In the genomic region with DNA sequence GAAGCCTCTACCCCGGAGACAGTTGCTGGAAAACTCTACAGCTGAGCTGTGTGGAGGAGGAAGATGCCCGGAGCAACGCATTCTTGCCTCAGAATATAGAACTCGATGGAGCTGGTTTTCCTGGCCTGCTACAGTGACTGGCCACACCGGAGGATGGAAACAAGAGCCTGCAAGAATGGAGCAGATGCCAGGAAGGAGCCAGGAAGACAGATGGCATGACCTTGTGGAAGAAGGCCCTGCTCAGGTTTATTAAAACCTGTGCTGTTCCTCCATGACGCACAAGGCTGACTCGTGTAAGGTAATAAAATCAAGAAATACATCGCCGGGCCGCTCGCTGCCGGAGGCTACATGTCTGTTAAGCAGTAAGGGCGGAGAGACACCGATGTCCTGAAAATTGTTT, we compare ENCODE assay signal across 30 mouse cellular contexts. TPM values are rescaled to one million over a fixed set of nuclear protein-coding genes. Genes with fewer than 3 reads are reported as not detected.
DNase-seq lines count a peak whose midpoint lies in the region; ATAC-seq lines count a peak whose summit lies in the region.
"Had no signal": no experiment of that assay in that cellular context is flagged by ENCODE, and none has a peak within 500 bp of the region (broad histone marks: within the 10 kb centered on the region; RNA-seq: fewer than 3 reads in every experiment).

No protein-coding gene starts in this region.

- peaks cover 47% of the 10 kb centered on the region for H3K4me1 ChIP-seq in hindbrain, embryonic 13.5 days (replicated peaks)
- no peaks in the 10 kb centered on the region for H3K4me1 ChIP-seq in hindbrain, embryonic 11.5 days (replicated peaks; ENCODE audit: control insufficient read depth, insufficient read depth, low read length)
- H3K4me1 ChIP-seq in neural tube, embryonic 14.5 days (ENCODE audit: control insufficient read depth, insufficient read depth, low read length): peaks cover 21% of the 10 kb centered on the region
- peaks cover 49% of the 10 kb centered on the region for H3K4me1 ChIP-seq in neural tube, embryonic 15.5 days
- H3K4me1 ChIP-seq: heart, embryonic 15.5 days; liver, embryonic 13.5 days; megakaryocyte, embryonic 14.5 days had no signal

- no peak for ATAC-seq in hindbrain, embryonic 13.5 days (ENCODE audit: low FRiP score)
- no peak for ATAC-seq in hindbrain, embryonic 11.5 days (ENCODE audit: low FRiP score)
- ATAC-seq in neural tube, embryonic 14.5 days (ENCODE audit: low read depth): no peak
- ATAC-seq in neural tube, embryonic 15.5 days (ENCODE audit: low FRiP score): no peak
- ATAC-seq: CD4-positive, CD25-positive, alpha-beta regulatory T cell, adult 4 months; forebrain, embryonic 13.5 days; intestine, embryonic 16.5 days; lung, postnatal 0 days had no signal

- WGBS in hindbrain, embryonic 13.5 days: 82% methylated on average over 14 of the region's 14 CpGs
- WGBS in hindbrain, embryonic 11.5 days: 87% methylated on average over 14 of the region's 14 CpGs
- 62% methylated on average over 14 of the region's 14 CpGs for WGBS in neural tube, embryonic 14.5 days
- 70% methylated on average over 14 of the region's 14 CpGs for WGBS in neural tube, embryonic 15.5 days

- peak overlapping the region; percentile 14; the same call in 1 of the 2 replicates for H3K27ac ChIP-seq in hindbrain, embryonic 13.5 days
- H3K27ac ChIP-seq in hindbrain, embryonic 11.5 days (ENCODE audit: low read depth, low read length): no peak overlapping the region
- 0 out of 2 replicates have a peak overlapping the region, but pooled peaks have one; percentile 44 for H3K27ac ChIP-seq in neural tube, embryonic 14.5 days (ENCODE audit: low read depth, low read length)
- no peak overlapping the region; the same call in 1 of the 2 replicates for H3K27ac ChIP-seq in neural tube, embryonic 15.5 days (replicated peaks)
- H3K27ac ChIP-seq: embryonic facial prominence, embryonic 10.5 days; embryonic facial prominence, embryonic 15.5 days; forebrain, embryonic 13.5 days; heart, embryonic 10.5 days; heart, embryonic 15.5 days; kidney, postnatal 0 days; limb, embryonic 15.5 days; liver, embryonic 13.5 days had no signal

- H3K9ac ChIP-seq in hindbrain, embryonic 13.5 days: no peak overlapping the region
- no peak overlapping the region for H3K9ac ChIP-seq in hindbrain, embryonic 11.5 days (ENCODE audit: low read depth, low read length)
- no peak overlapping the region for H3K9ac ChIP-seq in neural tube, embryonic 14.5 days (replicated peaks; ENCODE audit: low read depth, low read length)
- no peak overlapping the region for H3K9ac ChIP-seq in neural tube, embryonic 15.5 days (replicated peaks)
- H3K9ac ChIP-seq: embryonic facial prominence, embryonic 15.5 days; forebrain, embryonic 13.5 days; heart, embryonic 15.5 days; limb, embryonic 15.5 days; liver, embryonic 13.5 days had no signal

- H3K4me2 ChIP-seq in hindbrain, embryonic 13.5 days: no peak overlapping the region
- no peak overlapping the region for H3K4me2 ChIP-seq in hindbrain, embryonic 11.5 days (replicated peaks; ENCODE audit: low read depth, low read length)
- no peak overlapping the region for H3K4me2 ChIP-seq in neural tube, embryonic 14.5 days (ENCODE audit: low read depth, low read length)
- no peak overlapping the region for H3K4me2 ChIP-seq in neural tube, embryonic 15.5 days
- H3K4me2 ChIP-seq: embryonic facial prominence, embryonic 15.5 days; forebrain, embryonic 13.5 days; heart, embryonic 15.5 days; limb, embryonic 15.5 days; liver, embryonic 13.5 days had no signal

- peak; percentile 59 for DNase-seq in cerebellum, adult 9-11 months
- DNase-seq in cerebellum, adult 8-10 months: no peak
- DNase-seq in hindbrain, embryonic 11.5 days (ENCODE audit: low spot score): no peak
- DNase-seq in layer of hippocampus, adult 9-11 months: no peak
- DNase-seq: adrenal gland, adult 8-10 months; gastrocnemius, postnatal 25 days; heart, adult 11 months; kidney, adult 8-10 months; kidney, postnatal 4 days; layer of hippocampus, postnatal 36 days; left cerebral cortex, postnatal 4 days; liver, embryonic 13.5 days; lung, adult 18-20 months; lung, postnatal 4 days; thymus, adult 2 months; thymus, postnatal 36 days had no signal

- H3K36me3 ChIP-seq in hindbrain, embryonic 13.5 days: no peaks in the 10 kb centered on the region
- no peaks in the 10 kb centered on the region for H3K36me3 ChIP-seq in hindbrain, embryonic 11.5 days (ENCODE audit: control insufficient read depth, insufficient read depth, low read length)
- H3K36me3 ChIP-seq in neural tube, embryonic 14.5 days (ENCODE audit: control insufficient read depth, insufficient read depth, low read length): no peaks in the 10 kb centered on the region
- H3K36me3 ChIP-seq in neural tube, embryonic 15.5 days: no peaks in the 10 kb centered on the region
- H3K36me3 ChIP-seq: embryonic facial prominence, embryonic 10.5 days; embryonic facial prominence, embryonic 15.5 days; heart, embryonic 10.5 days; heart, embryonic 15.5 days; limb, embryonic 15.5 days; liver, embryonic 13.5 days had no signal

- no peaks in the 10 kb centered on the region for H3K9me3 ChIP-seq in hindbrain, embryonic 13.5 days
- no peaks in the 10 kb centered on the region for H3K9me3 ChIP-seq in hindbrain, embryonic 11.5 days (ENCODE audit: control insufficient read depth, low read length)
- H3K9me3 ChIP-seq in neural tube, embryonic 14.5 days (ENCODE audit: control insufficient read depth, low read length): no peaks in the 10 kb centered on the region
- no peaks in the 10 kb centered on the region for H3K9me3 ChIP-seq in neural tube, embryonic 15.5 days (replicated peaks)
- H3K9me3 ChIP-seq: embryonic facial prominence, embryonic 10.5 days; embryonic facial prominence, embryonic 15.5 days; forebrain, embryonic 13.5 days; heart, embryonic 10.5 days; heart, embryonic 15.5 days; limb, embryonic 15.5 days; liver, embryonic 13.5 days; megakaryocyte, embryonic 14.5 days had no signal

- H3K27me3 ChIP-seq in hindbrain, embryonic 13.5 days: no peaks in the 10 kb centered on the region
- no peaks in the 10 kb centered on the region for H3K27me3 ChIP-seq in hindbrain, embryonic 11.5 days (ENCODE audit: control insufficient read depth, insufficient read depth, low read length)
- H3K27me3 ChIP-seq in neural tube, embryonic 14.5 days (ENCODE audit: control insufficient read depth, insufficient read depth, low read length): no peaks in the 10 kb centered on the region
- no peaks in the 10 kb centered on the region for H3K27me3 ChIP-seq in neural tube, embryonic 15.5 days (replicated peaks)
- H3K27me3 ChIP-seq: embryonic facial prominence, embryonic 15.5 days; forebrain, embryonic 13.5 days; limb, embryonic 15.5 days; liver, embryonic 13.5 days had no signal

- no peak overlapping the region for H3K4me3 ChIP-seq in hindbrain, embryonic 13.5 days
- no peak overlapping the region for H3K4me3 ChIP-seq in hindbrain, embryonic 11.5 days (ENCODE audit: low read depth, low read length)
- H3K4me3 ChIP-seq in neural tube, embryonic 14.5 days (ENCODE audit: low read depth, low read length): no peak overlapping the region
- no peak overlapping the region for H3K4me3 ChIP-seq in neural tube, embryonic 15.5 days (replicated peaks)
- H3K4me3 ChIP-seq: embryonic facial prominence, embryonic 10.5 days; embryonic facial prominence, embryonic 15.5 days; forebrain, embryonic 13.5 days; heart, embryonic 10.5 days; heart, embryonic 15.5 days; limb, embryonic 15.5 days; liver, embryonic 13.5 days; megakaryocyte, embryonic 14.5 days had no signal

RNA-seq across cellular contexts. Expression of a gene that starts 28.4 kb away (rescaled TPM):
- polyA plus RNA-seq in hindbrain, embryonic 13.5 days (2015; fragmentation: Nextera tagmentation; extraction: Ambion mirVana): 28.4 and 32.5 TPM in 2 replicates
- polyA plus RNA-seq in hindbrain, embryonic 11.5 days (2014; fragmentation: Nextera tagmentation; extraction: Ambion mirVana): 4.9 and 5.1 TPM in 2 replicates
- polyA plus RNA-seq in neural tube, embryonic 14.5 days (2014; fragmentation: Nextera tagmentation; extraction: Ambion mirVana): 27.6 and 30.4 TPM in 2 replicates
- 26.7 and 32.5 TPM in 2 replicates for polyA plus RNA-seq in neural tube, embryonic 15.5 days (2015; fragmentation: Nextera tagmentation; extraction: Ambion mirVana)
- polyA plus RNA-seq: CD4-positive, CD25-positive, alpha-beta regulatory T cell, adult 4 months had no signal

Comparison
In these comparisons a context has a peak if more than half of its experiments do, and no peak if none do; other contexts are left out.
1. H3K27ac ChIP-seq: peak in hindbrain, embryonic 13.5 days (single experiment) and neural tube, embryonic 14.5 days (single experiment); none in hindbrain, embryonic 11.5 days (single experiment) and neural tube, embryonic 15.5 days (single experiment).